Mouse (Mus musculus) kidney, adult 11 months (tissue): ENCODE measurements at regions not wholly inside any gene's neighbourhood (a gene's known extent, or its start where the extent isn't known, plus 50 kb on each side); places are given as distances from the start of the nearest gene placed in this dataset.

ENCODE experiments used
- DNase-seq: peaks from one replicate; pipeline ENCODE4 v3.0.0; 2022

GRCm38 (mm10) chr12:27283964-27284363 is 58.4 kb downstream of the Sox11 start:
- no peak for DNase-seq

GRCm38 (mm10) chr12:27261965-27262364 is 80.4 kb downstream of the Sox11 start:
- DNase-seq: no peak

- DNase-seq: peak; percentile 72
Observed at GRCm38 (mm10) chr12:27254125-27254524, 88.2 kb downstream of the Sox11 start.

GRCm38 (mm10) chr12:27251521-27251920 is 90.9 kb downstream of the Sox11 start:
- DNase-seq: no peak

- DNase-seq: no peak
Observed at GRCm38 (mm10) chr12:27248545-27248855, 93.9 kb downstream of the Sox11 start.

GRCm38 (mm10) chr12:27247756-27248544 is 94.4 kb downstream of the Sox11 start:
- no peak for DNase-seq

GRCm38 (mm10) chr12:27235748-27236147 is 106.6 kb downstream of the Sox11 start:
- no peak for DNase-seq

GRCm38 (mm10) chr12:27221541-27221940 is 120.8 kb downstream of the Sox11 start:
- no peak for DNase-seq

GRCm38 (mm10) chr12:27201191-27201590 is 141.2 kb downstream of the Sox11 start:
- no peak for DNase-seq

GRCm38 (mm10) chr12:27194001-27194400 is 148.4 kb downstream of the Sox11 start:
- no peak for DNase-seq

GRCm38 (mm10) chr12:27191916-27192315 is 150.5 kb downstream of the Sox11 start:
- no peak for DNase-seq

GRCm38 (mm10) chr12:27187480-27187879 is 154.9 kb downstream of the Sox11 start:
- no peak for DNase-seq

GRCm38 (mm10) chr12:27182397-27183375 is 159.7 kb downstream of the Sox11 start:
- no peak for DNase-seq

GRCm38 (mm10) chr12:27173561-27173960 is 168.8 kb downstream of the Sox11 start:
- DNase-seq: no peak

GRCm38 (mm10) chr12:27173151-27173550 is 169.2 kb downstream of the Sox11 start:
- DNase-seq: no peak

GRCm38 (mm10) chr12:27171595-27171994 is 170.8 kb downstream of the Sox11 start:
- no peak for DNase-seq

GRCm38 (mm10) chr12:27164920-27165504 is 177.4 kb downstream of the Sox11 start:
- no peak for DNase-seq

GRCm38 (mm10) chr12:27160063-27160686 is 182.2 kb downstream of the Sox11 start:
- DNase-seq: no peak

GRCm38 (mm10) chr12:27159416-27160062 is 182.8 kb downstream of the Sox11 start:
- no peak for DNase-seq

- DNase-seq: no peak
Observed at GRCm38 (mm10) chr12:27150871-27151853, 191.2 kb downstream of the Sox11 start.

GRCm38 (mm10) chr12:27143310-27143709 is 199.1 kb downstream of the Sox11 start:
- DNase-seq: no peak
